Mouse (Mus musculus) stomach, embryonic 16.5 days (tissue): ENCODE results near the gene Gramd1b. TPM values are rescaled to one million over a fixed set of nuclear protein-coding genes. Genes with fewer than 3 reads are reported as not detected.

ENCODE experiments used
- ATAC-seq: fragments of 200-750 bp; cut with Nextera tagmentation; 2 replicates; pipeline ENCODE4 v1.8.0; 2017; ENCODE audit warnings: moderate number of reproducible peaks, moderate TSS enrichment; ENCODE audit not compliant: insufficient read depth, low FRiP score
- H3K27ac ChIP-seq: fragments of 300-500 bp; sonication (generic); 2 replicates; pipeline ENCODE4 v1.5.1; 2014; ENCODE audit warnings: low read length
- H3K27me3 ChIP-seq: fragments of 300-500 bp; sonication (generic); 2 replicates; pipeline ENCODE4 v1.6.1; 2014; ENCODE audit warnings: low read length, control low read depth, mixed read lengths; ENCODE audit not compliant: control insufficient read depth, insufficient read depth
- H3K36me3 ChIP-seq: fragments of 300-500 bp; sonication (generic); 2 replicates; pipeline ENCODE4 v1.6.1; 2014; ENCODE audit warnings: low read length; ENCODE audit not compliant: control insufficient read depth, insufficient read depth
- H3K4me1 ChIP-seq: fragments of 300-500 bp; sonication (generic); 2 replicates; pipeline ENCODE4 v1.6.1; 2014; ENCODE audit warnings: low read length, control low read depth, mixed read lengths; ENCODE audit not compliant: control insufficient read depth, insufficient read depth
- H3K4me2 ChIP-seq: fragments of 300-500 bp; sonication (generic); 2 replicates; pipeline ENCODE4 v1.6.1; 2014; ENCODE audit warnings: low read depth, low read length, mixed read lengths
- H3K4me3 ChIP-seq: fragments of 300-500 bp; sonication (generic); replicated peaks from 2 replicates; pipeline ENCODE4 v1.5.1; 2014; ENCODE audit warnings: mild to moderate bottlenecking, low read length
- H3K9ac ChIP-seq: fragments of 300-500 bp; sonication (generic); 2 replicates; pipeline ENCODE4 v1.6.1; 2014; ENCODE audit warnings: low read length
- H3K9me3 ChIP-seq: fragments of 300-500 bp; sonication (generic); replicated peaks from 2 replicates; pipeline ENCODE4 v1.6.1; 2016; ENCODE audit warnings: low read length, control low read depth; ENCODE audit not compliant: control insufficient read depth
- WGBS: fragments of 180-500 bp; shearing (Covaris S2); extraction: QIAGEN DNeasy Blood & Tissue Kit; methylation state at CpG from one replicate; pipeline ENCODE4 v1.1.7; 2014; 5-methylcytosine and 5-hydroxymethylcytosine counted together
- polyA plus RNA-seq: library from polyadenylated mRNA; unstranded; fragments of >200 nt; fragmentation: Nextera tagmentation; extraction: Ambion mirVana; gene quantifications from 2 replicates; pipeline ENCODE4 v1.2.1, GENCODE M21; 2015

Gramd1b gene
- polyA plus RNA-seq, 1 experiment from 2014 or later = 4.9 TPM

- no peak overlapping the region for H3K27ac ChIP-seq
- no peak for ATAC-seq
- H3K27me3 ChIP-seq = no peaks in the 10 kb centered on the region
- H3K9ac ChIP-seq = 0 out of 2 replicates have a peak overlapping the region, but pooled peaks have one; percentile 21
- H3K4me3 ChIP-seq = no peak overlapping the region
- H3K4me2 ChIP-seq = no peak overlapping the region
- H3K9me3 ChIP-seq = no peaks in the 10 kb centered on the region
- WGBS = 82% methylated on average over 15 of the region's 15 CpGs
- H3K36me3 ChIP-seq = no peaks in the 10 kb centered on the region
- H3K4me1 ChIP-seq = peaks cover 4% of the 10 kb centered on the region; the same call in 1 of the 2 replicates
Measured at GRCm38 (mm10) chr9:40331411-40332286, 199.5 kb downstream of the Gramd1b start.

DNA sequence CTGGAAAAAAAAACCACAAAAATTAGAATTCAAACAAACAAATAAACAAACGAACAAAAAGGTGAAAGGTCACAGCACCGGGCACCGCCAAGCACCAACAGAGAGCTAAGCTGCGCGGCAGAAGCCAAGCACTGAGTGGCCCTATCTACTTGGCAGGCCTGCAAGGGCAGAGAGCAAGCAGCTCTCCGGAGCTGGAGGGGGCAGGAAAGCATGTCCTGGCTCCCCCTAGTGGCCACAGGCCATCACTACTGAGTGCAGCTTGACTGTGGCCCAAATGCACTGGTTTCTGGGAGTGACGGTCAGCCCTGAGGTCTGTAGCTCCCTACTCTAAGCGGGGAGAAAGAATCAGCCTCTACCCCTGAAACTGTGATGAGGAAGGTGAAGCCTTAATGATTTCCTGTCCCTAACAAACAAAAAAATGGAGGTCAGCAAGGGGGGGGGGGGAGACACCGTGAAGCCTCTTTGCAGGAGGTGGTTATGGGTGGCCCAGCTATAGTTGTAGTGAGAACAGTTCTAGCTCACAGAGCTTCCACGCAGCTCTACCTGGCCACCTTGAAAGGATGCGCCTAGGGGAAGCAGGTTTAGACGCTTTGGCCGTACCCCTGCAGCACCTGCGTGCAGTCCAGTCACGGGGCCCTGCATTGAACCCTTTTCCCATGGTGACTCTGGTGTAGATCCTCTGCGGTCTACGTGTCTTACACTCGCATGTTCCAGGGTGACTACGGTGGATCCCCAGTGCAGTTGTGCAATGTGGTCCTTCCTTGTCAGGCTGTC lies 200.4 kb downstream of the Gramd1b start:
- peak; percentile 86 for ATAC-seq
- 54% methylated on average over 19 of the region's 19 CpGs for WGBS
- no peak overlapping the region for H3K27ac ChIP-seq
- no peaks in the 10 kb centered on the region for H3K36me3 ChIP-seq
- 0 out of 2 replicates have a peak overlapping the region, but pooled peaks have one; percentile 21 for H3K9ac ChIP-seq
- peaks cover 6% of the 10 kb centered on the region; the same call in 1 of the 2 replicates for H3K4me1 ChIP-seq
- H3K9me3 ChIP-seq = no peaks in the 10 kb centered on the region
- H3K4me3 ChIP-seq = no peak overlapping the region
- H3K4me2 ChIP-seq = no peak overlapping the region
- no peaks in the 10 kb centered on the region for H3K27me3 ChIP-seq

DNA sequence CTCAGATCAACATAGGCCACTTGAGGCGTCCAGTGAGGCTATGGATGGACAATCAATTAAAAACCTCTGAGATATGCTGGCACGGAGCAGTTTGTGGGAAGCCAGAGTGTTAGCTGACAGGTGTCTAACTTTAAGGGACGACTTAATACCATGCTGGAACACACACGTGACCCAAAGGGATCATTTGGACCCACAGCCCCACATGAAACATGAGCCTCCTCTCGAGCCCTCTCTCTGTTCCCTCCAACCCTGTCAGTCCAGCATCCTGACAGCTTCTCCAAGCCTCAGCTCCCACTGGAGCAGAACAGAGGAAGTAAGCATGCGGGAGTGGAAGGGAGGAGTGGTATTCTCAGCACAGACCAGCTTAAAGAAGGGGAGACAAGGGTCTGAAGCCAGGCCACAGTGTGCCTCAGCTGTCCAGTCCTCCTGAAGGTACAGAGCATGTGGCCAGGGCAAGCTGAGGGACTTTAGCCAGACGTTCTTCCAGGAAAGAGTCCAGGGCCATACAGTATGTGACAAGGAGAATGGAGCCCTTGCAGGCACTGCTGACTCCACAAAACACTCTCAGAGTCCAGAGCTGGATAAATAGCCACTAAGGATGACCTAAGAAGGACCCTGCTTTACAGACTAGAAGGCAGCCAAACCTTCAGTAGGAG lies 204.8 kb downstream of the Gramd1b start:
- Histone ChIP-seq H3K27me3 (no peaks in the 10 kb centered on the region), H3K4me1 (peaks cover 16% of the 10 kb centered on the region), H3K4me2 (peak overlapping the region; percentile 43; the same call in 1 of the 2 replicates), H3K9ac (no peak overlapping the region), H3K4me3 (no peak overlapping the region), H3K27ac (no peak overlapping the region), H3K36me3 (no peaks in the 10 kb centered on the region), H3K9me3 (no peaks in the 10 kb centered on the region)
- 44% methylated on average over 7 of the region's 7 CpGs for WGBS
- no peak for ATAC-seq

GRCm38 (mm10) chr9:40324826-40325225 lies 206.4 kb downstream of the Gramd1b start:
- H3K9me3 ChIP-seq = no peaks in the 10 kb centered on the region
- H3K27ac ChIP-seq = no peak overlapping the region
- no peaks in the 10 kb centered on the region for H3K36me3 ChIP-seq
- WGBS = 81% methylated on average over 6 of the region's 6 CpGs
- ATAC-seq = no peak
- H3K4me3 ChIP-seq = peak overlapping the region; percentile 47
- H3K4me1 ChIP-seq = peaks cover 12% of the 10 kb centered on the region
- H3K4me2 ChIP-seq = peak overlapping the region; percentile 43
- H3K9ac ChIP-seq = no peak overlapping the region
- H3K27me3 ChIP-seq = no peaks in the 10 kb centered on the region

- Histone ChIP-seq H3K27me3 (no peaks in the 10 kb centered on the region), H3K9ac (peak overlapping the region; percentile 64; the same call in 1 of the 2 replicates), H3K9me3 (no peaks in the 10 kb centered on the region), H3K36me3 (no peaks in the 10 kb centered on the region), H3K27ac (peak overlapping the region; percentile 68), H3K4me3 (peak overlapping the region; percentile 47), H3K4me2 (peak overlapping the region; percentile 43), H3K4me1 (peaks cover 12% of the 10 kb centered on the region)
- ATAC-seq = no peak
- WGBS = 61% methylated on average over 4 of the region's 4 CpGs
Measured at GRCm38 (mm10) chr9:40324232-40324792, 206.9 kb downstream of the Gramd1b start.

- 57% methylated on average over 6 of the region's 6 CpGs for WGBS
- peak overlapping the region; percentile 43 for H3K4me2 ChIP-seq
- H3K36me3 ChIP-seq = no peaks in the 10 kb centered on the region
- H3K27me3 ChIP-seq = no peaks in the 10 kb centered on the region
- H3K9me3 ChIP-seq = no peaks in the 10 kb centered on the region
- H3K4me1 ChIP-seq = peaks cover 12% of the 10 kb centered on the region
- H3K4me3 ChIP-seq = peak overlapping the region; percentile 47
- ATAC-seq = no peak
- peak overlapping the region; percentile 64 for H3K9ac ChIP-seq
- H3K27ac ChIP-seq = peak overlapping the region; percentile 68
Measured at GRCm38 (mm10) chr9:40323773-40324172, 207.4 kb downstream of the Gramd1b start.

- H3K9me3 ChIP-seq = no peaks in the 10 kb centered on the region
- WGBS = 67% methylated on average over 5 of the region's 5 CpGs
- peaks cover 12% of the 10 kb centered on the region for H3K4me1 ChIP-seq
- H3K9ac ChIP-seq = peak overlapping the region; percentile 64
- no peaks in the 10 kb centered on the region for H3K27me3 ChIP-seq
- no peaks in the 10 kb centered on the region for H3K36me3 ChIP-seq
- peak overlapping the region; percentile 43 for H3K4me2 ChIP-seq
- ATAC-seq = peak; percentile 77
- peak overlapping the region; percentile 47 for H3K4me3 ChIP-seq
- peak overlapping the region; percentile 68 for H3K27ac ChIP-seq
Measured at GRCm38 (mm10) chr9:40323171-40323570, 208.0 kb downstream of the Gramd1b start.

DNA sequence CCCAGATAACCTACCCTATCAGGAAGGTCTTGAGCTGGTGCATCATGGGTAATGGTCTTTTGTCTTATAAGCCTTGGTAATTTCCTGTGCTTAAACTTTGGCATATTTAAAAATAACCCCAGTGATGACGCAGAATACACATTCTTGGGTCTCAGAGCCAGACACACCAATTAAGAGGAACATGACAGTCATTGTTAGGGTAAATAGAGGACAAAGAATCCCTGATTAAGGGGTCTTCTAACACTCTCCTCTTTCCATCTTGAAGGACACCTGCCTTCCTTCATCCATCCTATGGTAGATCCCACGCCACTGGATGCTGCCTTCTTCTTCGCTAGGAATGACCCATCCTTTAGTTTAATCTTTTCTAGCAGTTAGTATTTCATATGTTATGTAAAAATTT lies 208.8 kb downstream of the Gramd1b start:
- H3K27ac ChIP-seq = peak overlapping the region; percentile 85; the same call in 1 of the 2 replicates
- ATAC-seq = no peak

More for the DNA sequence above, 208.8 kb downstream of the Gramd1b start:
- H3K9me3 ChIP-seq = no peaks in the 10 kb centered on the region
- H3K4me2 ChIP-seq = no peak overlapping the region
- peaks cover 12% of the 10 kb centered on the region for H3K4me1 ChIP-seq
- 89% methylated on average over 3 of the region's 3 CpGs for WGBS
- no peak overlapping the region for H3K4me3 ChIP-seq
- no peak overlapping the region for H3K9ac ChIP-seq
- no peaks in the 10 kb centered on the region for H3K27me3 ChIP-seq
- no peaks in the 10 kb centered on the region for H3K36me3 ChIP-seq
